Mouse (Mus musculus) spleen, adult 2 months (tissue): ENCODE measurements around the gene Olah.

ENCODE experiments used
- CTCF ChIP-seq: fragments of 200-500 bp; IDR thresholded peaks from 2 replicates; pipeline ENCODE4 v1.5.1; 2011; ENCODE audit warnings: mild to moderate bottlenecking, inconsistent platforms; ENCODE audit not compliant: insufficient read depth, insufficient read length, insufficient replicate concordance; ENCODE audit errors: extremely low read depth
- POLR2A ChIP-seq: fragments of 200-500 bp; IDR thresholded peaks from 2 replicates; pipeline ENCODE4 v1.6.1; 2011; ENCODE audit warnings: low read depth, low read length, inconsistent platforms

- TF ChIP-seq POLR2A (no peak), CTCF (peak; percentile 31; the same call in 1 of the 2 replicates)
These were observed 17.2 kb upstream of the Olah start for GRCm38 (mm10) chr2:3414241-3414640.
